Mouse (Mus musculus): ENCODE results near the gene Dock8. TPM values are rescaled to one million over a fixed set of nuclear protein-coding genes. Genes with fewer than 3 reads are reported as not detected.

Gene Dock8
- total RNA-seq, 4 experiments from 2014 or later, result 13.7 to 21.4 (median 16.3) TPM

DNA sequence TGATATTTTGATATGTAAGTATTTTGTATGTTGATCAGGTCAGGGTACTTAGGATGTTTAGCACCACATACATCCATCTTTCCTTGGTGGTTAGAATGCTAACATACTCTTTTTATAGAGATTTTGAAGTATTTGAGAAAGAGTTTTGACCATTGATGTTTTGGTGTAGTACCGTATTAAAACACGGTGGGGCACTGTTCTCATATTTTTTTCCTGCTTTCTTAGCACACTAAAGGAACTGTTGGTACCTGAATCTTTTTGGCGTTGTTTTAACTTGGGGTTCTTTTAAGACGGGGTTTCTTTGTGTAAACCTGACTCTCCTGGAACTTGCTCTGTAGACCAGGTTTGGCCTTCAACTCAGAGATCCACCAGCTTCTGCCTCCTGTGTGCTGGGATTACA lies 133.0 kb downstream of the Dock8 start:
- no peak for DNase-seq

GRCm38 (mm10) chr19:25133959-25134358 lies 134.6 kb downstream of the Dock8 start:
- DNase-seq, result no peak

DNA sequence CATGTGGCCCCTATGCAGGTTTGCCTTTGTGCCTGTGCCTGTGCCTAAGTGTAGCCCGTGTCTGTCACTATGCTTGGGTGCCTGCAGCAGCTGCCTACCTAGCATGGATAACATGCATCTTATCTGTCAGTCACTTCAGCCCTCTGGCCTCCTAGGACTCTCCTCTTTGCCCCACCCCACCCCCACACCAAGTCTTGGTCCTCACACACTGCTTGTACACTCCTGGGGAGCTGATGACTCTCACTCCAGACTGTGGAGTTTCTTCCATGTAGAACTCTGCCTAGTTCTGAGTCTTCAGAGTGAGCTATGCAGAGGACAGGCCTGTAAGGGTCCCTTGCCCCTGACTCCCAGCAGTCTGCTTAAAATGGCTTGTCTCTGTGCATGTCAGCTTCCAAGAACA lies 136.8 kb downstream of the Dock8 start:
- no peak for DNase-seq

- DNase-seq, result no peak
Observed at GRCm38 (mm10) chr19:25137907-25138820, 138.8 kb downstream of the Dock8 start.

GRCm38 (mm10) chr19:25144110-25145028 lies 145.0 kb downstream of the Dock8 start:
- DNase-seq, result no peak

DNA sequence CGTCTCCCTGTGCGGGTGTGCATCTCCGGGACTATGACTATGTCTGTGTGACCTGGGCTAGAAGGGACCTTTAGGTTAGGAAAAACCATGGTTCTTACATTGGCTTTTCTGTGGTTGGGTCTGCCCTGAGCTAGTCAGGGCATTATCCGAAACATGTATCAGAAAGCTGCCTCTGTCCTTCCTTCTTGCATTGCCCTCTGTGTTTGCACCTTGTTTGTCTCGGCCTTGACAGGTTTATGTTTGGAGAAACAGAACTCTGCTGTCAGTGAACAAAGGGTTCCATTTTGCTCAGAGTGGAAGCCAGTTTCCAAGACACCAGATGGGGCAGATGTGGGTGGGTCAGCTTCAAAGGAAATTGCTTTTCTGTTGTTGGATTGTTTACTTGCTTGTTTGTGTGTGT lies 145.8 kb downstream of the Dock8 start:
- no peak for DNase-seq

- no peak for DNase-seq
Observed at GRCm38 (mm10) chr19:25146122-25146521, 146.8 kb downstream of the Dock8 start.

DNA sequence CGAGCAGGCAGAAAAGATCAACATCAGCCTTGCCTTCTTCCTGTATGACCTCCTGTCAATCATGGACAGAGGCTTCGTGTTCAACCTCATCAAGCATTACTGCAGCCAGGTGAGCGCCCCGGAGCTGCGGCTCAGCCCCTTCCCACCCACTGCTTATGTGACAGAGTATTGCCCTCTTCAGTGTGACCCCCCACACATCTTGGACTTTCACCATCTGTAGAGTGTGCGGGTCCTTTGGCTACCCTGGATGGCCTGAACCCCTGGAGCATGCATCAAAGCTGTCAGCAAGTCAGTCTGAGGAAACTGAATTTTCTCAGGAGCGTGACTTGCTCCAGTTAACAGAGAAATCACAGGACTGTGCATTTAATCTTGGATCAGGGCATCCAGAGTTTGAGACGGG lies 150.5 kb downstream of the Dock8 start:
- no peak for DNase-seq

DNA sequence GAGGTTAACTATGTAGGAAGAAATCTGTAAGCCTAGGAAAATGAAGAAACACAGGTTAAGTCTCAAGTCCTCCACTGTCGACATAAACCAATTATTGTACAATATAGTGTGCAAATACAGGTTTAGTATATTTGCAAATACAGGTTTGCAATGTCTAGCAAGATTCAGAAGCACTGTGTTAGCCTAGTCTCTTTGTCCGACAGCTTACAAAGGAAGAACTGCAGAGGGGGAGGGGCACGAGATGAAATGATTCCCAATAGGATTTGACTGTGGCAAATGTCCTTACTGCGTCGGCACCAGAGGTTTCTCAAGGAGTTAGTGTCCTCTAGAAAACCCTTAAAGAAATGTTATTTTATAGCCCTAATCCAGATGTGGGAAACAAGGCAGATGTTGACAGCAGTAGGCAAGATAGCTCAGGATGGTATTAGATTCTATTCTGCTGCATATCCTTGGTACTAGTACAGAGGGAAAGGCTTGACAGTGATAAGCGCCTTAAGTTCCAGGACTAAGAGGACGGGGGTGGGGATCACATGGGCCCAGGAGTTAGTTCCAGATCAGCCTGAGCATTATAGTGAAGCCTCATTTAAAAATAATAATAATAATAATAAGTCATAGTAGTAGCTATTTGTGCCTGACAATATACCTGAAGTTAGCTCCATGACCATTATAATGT lies 155.3 kb downstream of the Dock8 start:
- no peak for DNase-seq

GRCm38 (mm10) chr19:25155250-25155649 lies 155.9 kb downstream of the Dock8 start:
- no peak for DNase-seq

GRCm38 (mm10) chr19:25155709-25156108 lies 156.4 kb downstream of the Dock8 start:
- no peak for DNase-seq

DNA sequence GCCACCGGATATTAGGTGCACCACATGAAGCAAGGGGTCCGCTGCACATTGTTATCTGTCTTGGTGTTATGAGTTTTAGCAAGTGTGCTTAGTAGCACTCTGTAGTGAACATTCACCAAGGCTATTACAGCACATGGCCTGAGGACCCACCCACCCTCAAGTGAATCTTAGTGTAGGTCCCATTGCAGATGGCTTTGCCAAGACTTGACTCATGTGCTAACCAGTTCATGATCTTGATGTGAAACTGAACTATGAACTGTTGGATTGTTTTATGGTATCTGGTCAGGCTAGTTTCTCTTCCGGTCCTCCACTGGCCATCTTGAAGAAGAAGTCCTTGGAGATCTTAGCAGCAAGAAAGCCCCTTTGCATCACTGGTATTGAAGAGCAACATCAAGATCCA lies 162.9 kb downstream of the Dock8 start:
- no peak for DNase-seq

DNA sequence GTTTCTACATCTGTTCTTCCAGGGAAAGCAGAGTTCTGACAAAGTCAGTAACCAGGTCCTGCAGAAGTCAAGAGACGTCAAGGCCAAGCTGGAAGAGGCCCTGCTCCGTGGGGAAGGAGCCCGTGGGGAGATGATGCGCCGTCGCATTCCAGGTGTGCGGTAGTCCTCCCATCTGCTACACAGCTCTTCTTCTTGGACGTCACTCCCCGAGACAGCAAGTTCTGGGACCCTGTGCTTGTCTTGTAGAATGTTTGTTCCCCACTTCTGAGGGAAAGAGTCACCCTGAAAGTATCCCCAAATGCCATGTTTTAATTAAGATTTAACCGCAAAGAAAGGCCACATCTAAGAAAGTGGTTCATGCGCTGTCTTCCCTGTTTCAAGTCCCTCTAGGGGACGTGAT lies 164.1 kb downstream of the Dock8 start:
- no peak for DNase-seq

DNA sequence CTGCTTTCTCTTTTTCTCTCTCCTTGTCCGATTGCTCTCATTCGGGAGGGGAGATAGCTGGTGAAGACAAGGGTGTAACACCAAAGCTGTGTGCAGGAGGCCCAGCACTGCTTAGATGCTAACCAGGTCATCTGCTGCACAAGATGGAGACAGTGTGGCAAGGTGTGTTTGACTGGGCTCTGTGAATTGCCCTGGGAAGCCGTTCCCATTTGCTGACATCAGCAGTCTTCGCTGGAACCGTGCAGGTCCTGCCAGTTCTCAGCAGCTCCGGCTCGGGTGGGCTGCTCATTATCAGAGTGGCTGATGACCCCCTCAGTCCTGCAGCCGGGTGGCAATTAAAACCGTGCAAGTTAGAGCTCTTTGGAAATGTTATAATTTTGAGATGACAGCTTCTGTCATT lies 167.1 kb downstream of the Dock8 start:
- no peak for DNase-seq

DNA sequence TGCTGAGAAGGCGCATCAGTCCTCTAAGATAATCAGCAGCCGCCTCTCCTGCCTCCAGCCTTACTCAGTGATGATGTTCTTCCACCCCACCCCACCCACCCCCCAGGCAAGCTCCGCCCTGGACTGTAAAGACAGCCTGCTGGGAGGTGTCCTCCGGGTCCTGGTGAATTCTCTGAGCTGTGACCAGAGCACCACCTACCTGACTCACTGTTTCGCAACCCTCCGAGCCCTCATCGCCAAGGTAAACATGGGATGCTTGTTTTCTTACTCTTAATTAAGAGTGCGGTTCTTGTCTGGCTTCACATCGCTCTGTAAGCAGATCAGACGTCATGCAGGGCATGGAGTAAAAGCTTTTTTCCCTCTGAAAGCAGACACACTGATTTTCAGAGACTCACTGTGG lies 172.1 kb downstream of the Dock8 start:
- no peak for DNase-seq

GRCm38 (mm10) chr19:25176746-25177145 lies 177.4 kb downstream of the Dock8 start:
- no peak for DNase-seq

DNA sequence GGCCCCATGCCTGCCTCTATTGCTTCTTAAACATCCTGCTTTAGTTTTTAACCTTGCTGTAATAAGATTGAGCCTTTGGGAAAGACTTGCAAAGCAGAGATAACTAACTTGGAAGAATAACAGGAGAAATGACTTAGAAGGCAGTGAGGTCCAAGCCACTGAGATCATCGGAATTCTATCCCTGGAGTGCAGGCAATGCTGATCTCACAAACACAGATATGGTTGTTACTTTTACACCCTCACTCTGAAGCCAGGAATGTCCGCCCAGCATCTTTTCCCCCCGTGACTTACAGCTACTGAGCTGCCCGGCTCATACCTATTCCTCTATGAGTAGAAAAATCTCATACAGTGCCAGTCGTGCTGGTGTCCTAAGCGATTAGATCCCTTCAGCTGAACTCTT lies 180.7 kb downstream of the Dock8 start:
- DNase-seq, result no peak

DNA sequence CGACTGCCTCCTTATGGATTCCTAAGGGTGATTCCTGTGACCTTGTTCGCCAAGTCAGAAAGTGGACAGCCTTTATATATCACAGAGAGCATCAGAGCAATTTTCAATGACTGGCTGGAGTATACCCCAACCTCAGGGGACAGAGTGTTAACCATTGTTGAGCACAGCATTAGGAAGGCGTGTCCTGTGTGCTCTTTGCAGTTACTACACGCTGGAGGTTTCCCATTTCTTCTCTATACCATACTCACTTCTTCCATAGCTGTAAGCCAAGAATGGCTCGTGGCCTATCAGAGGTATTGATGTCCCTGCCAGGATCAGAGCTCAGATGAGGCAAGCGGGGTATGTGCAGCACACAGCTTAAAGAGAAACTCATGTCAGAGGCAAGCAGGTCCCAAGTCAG lies 181.2 kb downstream of the Dock8 start:
- DNase-seq, result no peak

GRCm38 (mm10) chr19:25184076-25184475 lies 184.7 kb downstream of the Dock8 start:
- DNase-seq, result no peak

- DNase-seq, result peak; percentile 48
Observed at GRCm38 (mm10) chr19:25186316-25186715, 187.0 kb downstream of the Dock8 start.

DNA sequence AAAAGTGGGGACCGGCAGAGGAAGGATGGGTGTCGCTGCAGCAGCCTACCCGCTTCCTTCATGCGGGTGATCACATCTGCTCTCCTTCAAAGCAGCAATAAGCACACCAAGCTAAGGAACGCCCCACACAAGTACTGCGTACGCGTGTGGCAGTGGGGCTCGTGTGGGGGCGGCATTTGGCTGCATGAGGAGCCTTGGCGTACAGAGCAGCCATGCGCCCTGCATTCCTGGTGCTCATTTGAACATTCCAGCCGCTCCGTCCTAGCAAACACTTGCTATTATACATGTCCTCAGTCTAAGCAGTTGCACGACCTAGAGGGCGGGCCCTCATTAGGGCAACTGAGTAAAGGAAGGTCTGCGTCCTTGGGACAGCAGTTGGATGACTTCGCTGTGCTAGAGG lies 188.3 kb downstream of the Dock8 start:
- no peak for DNase-seq

DNA sequence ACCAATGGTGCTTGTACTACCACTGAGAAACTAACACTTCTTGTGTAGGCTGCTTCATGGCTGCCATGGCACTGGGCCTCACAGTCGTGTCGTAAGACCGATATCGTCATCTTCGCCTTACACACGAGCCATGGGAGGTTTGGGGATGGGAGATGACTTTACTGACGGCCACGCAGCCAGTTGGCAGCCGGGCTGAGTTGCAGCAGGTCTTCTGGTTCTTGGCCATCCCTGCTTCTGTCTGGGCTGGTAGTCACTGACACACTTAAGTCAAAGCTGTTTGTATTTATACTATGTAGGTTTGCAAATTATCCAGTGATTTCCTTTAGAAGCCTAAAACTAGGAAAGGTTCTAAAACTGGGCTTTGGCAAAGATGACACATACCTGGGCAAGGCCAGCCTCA lies 194.4 kb downstream of the Dock8 start:
- DNase-seq, result no peak
